Mouse (Mus musculus) A20 (cell line): Measurements from ENCODE around the gene Man2b2.
A peak's percentile ranks its signal among the peaks of the same experiment; 100 is the strongest.

Experiments
- DNase-seq: peaks from one replicate; pipeline ENCODE4 v3.0.0-alpha.2; 2011; ENCODE audit warnings: low read depth, low spot score

Gene Man2b2

GRCm38 (mm10) chr5:36835933-36836332, 5.5 kb upstream of the Man2b2 start:
- peak; percentile 64 for DNase-seq

- DNase-seq = no peak
Observed at GRCm38 (mm10) chr5:36831272-36831671, 819 bp upstream of the Man2b2 start.

GRCm38 (mm10) chr5:36829098-36829497, 1.4 kb downstream of the Man2b2 start:
- DNase-seq = no peak

GRCm38 (mm10) chr5:36822907-36823306, 7.5 kb downstream of the Man2b2 start:
- DNase-seq = no peak

GRCm38 (mm10) chr5:36820142-36820541, 10.3 kb downstream of the Man2b2 start:
- peak; percentile 63 for DNase-seq

- DNase-seq = no peak
Observed at GRCm38 (mm10) chr5:36819742-36820141, 10.7 kb downstream of the Man2b2 start.

- no peak for DNase-seq
Observed at GRCm38 (mm10) chr5:36817738-36818137, 12.7 kb downstream of the Man2b2 start.

GRCm38 (mm10) chr5:36814554-36814953, 15.9 kb downstream of the Man2b2 start:
- DNase-seq = peak; percentile 80

- DNase-seq = peak; percentile 66
Observed at GRCm38 (mm10) chr5:36811413-36811812, 19.0 kb downstream of the Man2b2 start.

- no peak for DNase-seq
Observed at GRCm38 (mm10) chr5:36810634-36811033, 19.8 kb downstream of the Man2b2 start.

- DNase-seq = no peak
Observed at GRCm38 (mm10) chr5:36809123-36809522, 21.3 kb downstream of the Man2b2 start.

- DNase-seq = no peak
Observed at GRCm38 (mm10) chr5:36807106-36807505, 23.3 kb downstream of the Man2b2 start.

- no peak for DNase-seq
Observed at GRCm38 (mm10) chr5:36797291-36797690, 33.2 kb downstream of the Man2b2 start.

- DNase-seq = peak; percentile 97
Observed at GRCm38 (mm10) chr5:36796296-36797014, 34.0 kb downstream of the Man2b2 start, which contains the start of gene Mrfap1. Gene Mrfap1, minus strand, starts transcription at chr5:36796772.

- DNase-seq = peak; percentile 64
Observed at GRCm38 (mm10) chr5:36795647-36796295, 34.7 kb downstream of the Man2b2 start.

- DNase-seq = no peak
Observed at GRCm38 (mm10) chr5:36791861-36792260, 38.6 kb downstream of the Man2b2 start.

GRCm38 (mm10) chr5:36786052-36786451, 44.4 kb downstream of the Man2b2 start:
- no peak for DNase-seq

- no peak for DNase-seq
Observed at GRCm38 (mm10) chr5:36779512-36779911, 50.9 kb downstream of the Man2b2 start.

- DNase-seq = no peak
Observed at GRCm38 (mm10) chr5:36778901-36779300, 51.6 kb downstream of the Man2b2 start.

- DNase-seq = no peak
Observed at GRCm38 (mm10) chr5:36777186-36777585, 53.3 kb downstream of the Man2b2 start.

- no peak for DNase-seq
Observed at GRCm38 (mm10) chr5:36776021-36776575, 54.4 kb downstream of the Man2b2 start.

GRCm38 (mm10) chr5:36775317-36775716, 55.1 kb downstream of the Man2b2 start:
- no peak for DNase-seq

- DNase-seq = peak; percentile 33
Observed at GRCm38 (mm10) chr5:36772586-36772985, 57.9 kb downstream of the Man2b2 start.
